Mouse (Mus musculus): ENCODE data around the gene Lyve1.

DNA sequence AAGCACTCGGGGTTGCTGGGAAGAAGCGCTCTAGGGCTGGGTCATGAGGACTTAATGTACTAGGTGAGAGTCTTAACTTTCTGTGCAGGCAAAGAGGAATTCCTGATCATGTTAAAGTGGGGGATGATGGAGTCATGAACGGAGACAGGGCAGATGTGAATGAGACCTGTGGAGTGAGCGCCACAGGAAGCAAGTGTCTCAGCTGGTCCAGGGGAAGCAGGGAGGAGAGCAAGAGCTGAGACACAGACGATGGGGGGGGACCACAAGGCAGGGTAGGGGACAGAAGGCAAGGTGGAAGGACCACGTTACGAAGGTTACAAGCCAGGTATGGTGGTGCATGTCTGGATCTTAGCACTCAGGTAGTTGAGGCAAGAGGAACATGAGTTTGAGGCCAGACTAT lies 33.4 kb upstream of the Lyve1 start:
- no peak for TF ChIP-seq CTCF (conservative IDR thresholded peaks at IDR 0.05; ENCODE audit: low read length)
- no peak for TF ChIP-seq POU5F1 (IDR thresholded peaks at IDR 0.05; ENCODE audit: borderline replicate concordance, low read length)
- TF ChIP-seq NANOG (IDR thresholded peaks at IDR 0.05; ENCODE audit: borderline replicate concordance, low read length): no peak
